Mouse (Mus musculus): Measurements from ENCODE around the gene Zswim9. TPM values are rescaled to one million over a fixed set of nuclear protein-coding genes. Genes with fewer than 3 reads are reported as not detected.
"Not testable (repeated sequence)": the region's sequence is repeated elsewhere in the genome, so short reads cannot be mapped to it uniquely, and the experiment has no call there.

Gene Zswim9
- total and polyA plus RNA-seq, 2 experiments = 1.5 to 3.1 TPM

DNA sequence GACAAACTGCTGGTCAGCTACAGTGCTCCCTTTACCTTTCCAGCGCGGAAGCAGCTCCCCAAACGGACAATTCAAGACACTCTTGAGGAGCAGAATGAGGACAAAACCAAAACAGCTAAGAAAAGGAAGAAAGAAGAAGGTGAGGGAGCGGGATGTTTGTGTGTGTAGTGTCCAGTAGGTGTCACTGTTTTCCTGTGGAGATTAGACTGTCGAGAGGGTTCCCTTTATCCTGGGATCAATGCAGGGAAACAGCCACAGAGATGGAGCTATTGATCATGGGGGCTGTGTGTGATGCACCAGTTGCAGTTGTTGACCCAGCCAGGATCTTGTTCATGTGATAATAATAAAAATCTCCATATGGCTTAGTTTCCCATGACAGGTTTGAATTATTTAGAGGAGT is 10.1 kb upstream of the Zswim9 start:
- no peaks in the 10 kb centered on the region for H3K36me3 ChIP-seq (ENCODE audit: control insufficient read depth, insufficient read depth, low read length)
- TF ChIP-seq POLR2A (IDR thresholded peaks at IDR 0.05; ENCODE audit: extremely low read depth, insufficient read depth, low read length) = no peak
- TF ChIP-seq CTCF (IDR thresholded peaks at IDR 0.05; ENCODE audit: low read depth, low read length) = peak; percentile 47
- 35% methylated on average over 5 of the region's 5 CpGs for whole genome bisulfite sequencing
- no peak overlapping the region for H3K4me3 ChIP-seq (ENCODE audit: insufficient read depth, low read depth, low read length)
- no peak overlapping the region for H3K9ac ChIP-seq (ENCODE audit: low read depth, low read length)
- no peak overlapping the region for H3K27ac ChIP-seq (replicated peaks; ENCODE audit: insufficient read depth, low read depth, low read length)
- DNase-seq (ENCODE audit: extremely low read depth, low read depth, low spot score) = peak; percentile 37
- H3K27me3 ChIP-seq (ENCODE audit: control insufficient read depth, insufficient read depth, low read length) = no peaks in the 10 kb centered on the region
- H3K79me2 ChIP-seq (ENCODE audit: control insufficient read depth, insufficient read depth, low read length) = no peaks in the 10 kb centered on the region
- H3K4me1 ChIP-seq (ENCODE audit: control insufficient read depth, insufficient read depth, low read length) = peaks cover 4% of the 10 kb centered on the region; the same call in 1 of the 2 replicates

DNA sequence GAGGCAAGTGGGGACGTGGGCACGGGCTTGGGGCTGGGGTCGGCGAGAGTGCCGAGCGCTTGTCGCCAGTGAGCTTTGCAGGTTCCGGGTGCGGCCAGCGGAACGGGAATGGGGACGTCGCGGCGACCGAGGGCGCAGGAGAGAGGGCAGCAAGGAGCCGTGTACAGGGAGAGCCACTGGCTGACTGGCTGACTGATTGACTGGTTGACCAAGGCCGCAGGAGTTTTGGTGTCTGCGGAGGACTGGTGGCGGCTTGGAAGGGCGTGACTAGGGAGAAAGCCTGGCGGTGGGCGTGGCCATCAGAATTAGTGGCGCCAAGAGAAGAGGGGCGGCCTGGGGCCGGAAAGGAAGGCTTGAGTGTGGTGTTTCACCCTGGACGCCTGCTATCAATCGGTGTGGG is 436 bp upstream of the Zswim9 start:
- not testable (repeated sequence) for H3K36me3 ChIP-seq (ENCODE audit: control insufficient read depth, insufficient read depth, low read length); H3K27ac ChIP-seq (replicated peaks; ENCODE audit: insufficient read depth, low read depth, low read length); H3K4me1 ChIP-seq (ENCODE audit: control insufficient read depth, insufficient read depth, low read length); H3K27me3 ChIP-seq (ENCODE audit: control insufficient read depth, insufficient read depth, low read length); H3K79me2 ChIP-seq (ENCODE audit: control insufficient read depth, insufficient read depth, low read length); DNase-seq (ENCODE audit: extremely low read depth, low read depth, low spot score); H3K9ac ChIP-seq (ENCODE audit: low read depth, low read length)
- peak overlapping the region; percentile 66 for H3K4me3 ChIP-seq (ENCODE audit: insufficient read depth, low read depth, low read length)
- WGBS = 0% methylated on average over 12 of the region's 29 CpGs

DNA sequence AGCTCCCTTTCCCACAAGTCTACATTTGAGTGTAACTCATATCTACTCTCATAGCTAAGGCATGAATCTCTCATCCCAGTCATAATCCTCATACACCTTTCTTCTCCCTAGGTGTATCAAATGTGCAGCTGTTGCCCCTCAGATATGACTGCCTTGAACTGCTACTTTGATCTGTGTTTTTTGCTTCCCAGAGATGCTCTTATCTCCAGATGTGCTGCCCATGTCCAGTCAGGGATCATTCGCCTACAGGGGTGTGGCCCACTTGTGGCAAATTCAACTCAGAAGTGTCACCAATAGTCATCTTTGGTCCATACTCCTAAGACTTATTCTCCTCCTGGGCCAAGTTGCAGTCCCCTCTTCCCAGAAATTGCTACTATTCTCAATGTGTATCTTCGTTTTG is 688 bp downstream of the Zswim9 start:
- Histone ChIP-seq H3K4me3 (ENCODE audit: insufficient read depth, low read depth, low read length) (peak overlapping the region; percentile 66), H3K4me1 (ENCODE audit: control insufficient read depth, insufficient read depth, low read length) (peaks cover 3% of the 10 kb centered on the region), H3K36me3 (ENCODE audit: control insufficient read depth, insufficient read depth, low read length) (peaks cover 4% of the 10 kb centered on the region; the same call in 1 of the 2 replicates), H3K27ac (replicated peaks; ENCODE audit: insufficient read depth, low read depth, low read length) (no peak overlapping the region), H3K27me3 (ENCODE audit: control insufficient read depth, insufficient read depth, low read length) (no peaks in the 10 kb centered on the region), H3K79me2 (ENCODE audit: control insufficient read depth, insufficient read depth, low read length) (no peaks in the 10 kb centered on the region), H3K9ac (ENCODE audit: low read depth, low read length) (peak overlapping the region; percentile 66)
- peak; percentile 9 for DNase-seq (ENCODE audit: extremely low read depth, low read depth, low spot score)
- WGBS = 18% methylated on average over 2 of the region's 2 CpGs
- TF ChIP-seq POLR2A (IDR thresholded peaks at IDR 0.05; ENCODE audit: extremely low read depth, insufficient read depth, low read length) (no peak), CTCF (IDR thresholded peaks at IDR 0.05; ENCODE audit: low read depth, low read length) (no peak)

DNA sequence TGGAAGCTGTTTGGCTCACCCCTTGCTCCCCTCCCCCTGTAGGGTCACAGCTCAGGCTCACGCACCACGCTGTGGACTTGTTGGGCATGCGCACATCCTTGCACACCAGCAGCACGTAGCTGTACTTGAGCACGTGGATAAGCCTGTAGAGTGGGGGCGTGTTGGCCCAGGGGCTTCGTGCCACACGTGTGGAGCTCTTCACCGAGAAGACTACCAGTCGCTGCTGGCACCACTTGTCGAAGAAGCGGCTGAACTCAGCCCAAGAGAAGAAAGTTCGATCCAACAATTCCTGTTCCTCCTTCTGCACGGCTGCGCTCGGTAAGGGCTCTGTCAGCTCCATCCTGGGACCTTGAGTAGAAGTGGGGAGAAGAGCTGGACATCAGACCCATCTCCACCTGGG is 1.4 kb downstream of the Zswim9 start, which contains the start of gene Lig1:
Gene Lig1, plus strand, starts transcription at position 203 of the 400 bp plus-strand sequence.
- Histone ChIP-seq H3K79me2 (ENCODE audit: control insufficient read depth, insufficient read depth, low read length) (no peaks in the 10 kb centered on the region), H3K4me3 (ENCODE audit: insufficient read depth, low read depth, low read length) (peak within 1 kb of the TSS; percentile 66), H3K27me3 (ENCODE audit: control insufficient read depth, insufficient read depth, low read length) (no peaks in the 10 kb centered on the region), H3K36me3 (ENCODE audit: control insufficient read depth, insufficient read depth, low read length) (peaks cover 4% of the 10 kb centered on the region; the same call in 1 of the 2 replicates), H3K9ac (ENCODE audit: low read depth, low read length) (peak within 1 kb of the TSS; percentile 66), H3K4me1 (ENCODE audit: control insufficient read depth, insufficient read depth, low read length) (peaks cover 3% of the 10 kb centered on the region), H3K27ac (replicated peaks; ENCODE audit: insufficient read depth, low read depth, low read length) (no peak within 1 kb of the TSS)
- WGBS = 98% methylated on average over 16 of the region's 16 CpGs
- no peak for TF ChIP-seq CTCF (IDR thresholded peaks at IDR 0.05; ENCODE audit: low read depth, low read length)
- TF ChIP-seq POLR2A (IDR thresholded peaks at IDR 0.05; ENCODE audit: extremely low read depth, insufficient read depth, low read length) = no peak
- no peak for DNase-seq (ENCODE audit: extremely low read depth, low read depth, low spot score)

DNA sequence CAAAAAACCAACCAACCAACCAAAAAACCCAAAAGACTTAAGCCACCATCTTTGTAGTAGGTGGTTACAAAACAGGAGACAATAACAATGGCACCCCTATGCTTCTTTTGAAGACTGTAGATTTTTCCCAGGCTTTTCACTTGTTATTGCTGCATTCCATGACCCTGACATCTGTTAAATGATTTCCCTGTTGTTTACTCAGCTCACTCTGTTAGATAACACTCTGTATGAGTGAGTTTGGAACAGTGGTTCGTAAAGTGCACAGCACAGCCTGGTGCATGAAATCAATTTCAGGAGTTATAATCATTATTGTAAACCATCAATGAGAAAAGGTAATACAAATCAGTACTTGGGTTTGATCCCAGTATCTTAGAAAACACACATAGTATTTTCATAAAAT is 6.8 kb downstream of the Zswim9 start:
- WGBS = 30% methylated on average over 1 of the region's 1 CpGs
- TF ChIP-seq CTCF (IDR thresholded peaks at IDR 0.05; ENCODE audit: low read depth, low read length) (no peak), POLR2A (IDR thresholded peaks at IDR 0.05; ENCODE audit: extremely low read depth, insufficient read depth, low read length) (no peak)

DNA sequence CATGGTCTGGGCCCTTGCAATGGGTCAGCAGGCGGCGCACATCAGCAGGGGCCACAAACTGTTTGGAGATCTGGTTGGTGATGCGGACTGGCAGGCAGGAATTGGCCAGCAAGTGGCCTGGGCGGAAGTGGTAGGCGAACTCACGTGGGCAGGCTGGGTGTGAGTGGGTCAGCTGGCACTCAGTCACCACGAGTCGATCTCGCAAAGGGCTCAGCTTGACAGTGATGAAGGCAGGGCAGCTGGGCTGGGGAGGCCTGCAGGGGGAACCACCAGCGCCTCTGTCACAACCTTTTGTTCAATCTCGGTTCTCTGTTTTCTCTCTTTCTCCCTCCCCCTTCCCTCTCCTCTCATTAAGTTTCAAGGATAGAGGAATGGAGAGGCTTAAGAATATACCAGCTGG is 9.1 kb downstream of the Zswim9 start:
- TF ChIP-seq POLR2A (IDR thresholded peaks at IDR 0.05; ENCODE audit: extremely low read depth, insufficient read depth, low read length) = no peak
- no peak for TF ChIP-seq CTCF (IDR thresholded peaks at IDR 0.05; ENCODE audit: low read depth, low read length)
- 95% methylated on average over 11 of the region's 11 CpGs for WGBS
- Histone ChIP-seq H3K9ac (ENCODE audit: low read depth, low read length) (no peak overlapping the region), H3K79me2 (ENCODE audit: control insufficient read depth, insufficient read depth, low read length) (no peaks in the 10 kb centered on the region), H3K27me3 (ENCODE audit: control insufficient read depth, insufficient read depth, low read length) (no peaks in the 10 kb centered on the region), H3K4me3 (ENCODE audit: insufficient read depth, low read depth, low read length) (no peak overlapping the region), H3K27ac (replicated peaks; ENCODE audit: insufficient read depth, low read depth, low read length) (no peak overlapping the region), H3K36me3 (ENCODE audit: control insufficient read depth, insufficient read depth, low read length) (no peaks in the 10 kb centered on the region), H3K4me1 (ENCODE audit: control insufficient read depth, insufficient read depth, low read length) (no peaks in the 10 kb centered on the region)
- no peak for DNase-seq (ENCODE audit: extremely low read depth, low read depth, low spot score)

More for the DNA sequence above, 6.8 kb downstream of the Zswim9 start:
- Histone ChIP-seq H3K36me3 (ENCODE audit: control insufficient read depth, insufficient read depth, low read length) (peaks cover 4% of the 10 kb centered on the region; the same call in 1 of the 2 replicates), H3K79me2 (ENCODE audit: control insufficient read depth, insufficient read depth, low read length) (no peaks in the 10 kb centered on the region), H3K4me3 (ENCODE audit: insufficient read depth, low read depth, low read length) (no peak overlapping the region), H3K9ac (ENCODE audit: low read depth, low read length) (no peak overlapping the region), H3K4me1 (ENCODE audit: control insufficient read depth, insufficient read depth, low read length) (no peaks in the 10 kb centered on the region), H3K27ac (replicated peaks; ENCODE audit: insufficient read depth, low read depth, low read length) (no peak overlapping the region), H3K27me3 (ENCODE audit: control insufficient read depth, insufficient read depth, low read length) (no peaks in the 10 kb centered on the region)
- DNase-seq (ENCODE audit: extremely low read depth, low read depth, low spot score) = peak; percentile 75

Measured in liver, adult 2 months (tissue).